Mouse (Mus musculus): ENCODE measurements around the gene Olfr457.
"Not testable (repeated sequence)": the region's sequence is repeated elsewhere in the genome, so short reads cannot be mapped to it uniquely, and the experiment has no call there.

Gene Olfr457

GRCm38 (mm10) chr6:42476235-42476634 lies at the start of gene Olfr457:
Gene Olfr457, minus strand, starts transcription at chr6:42476335.
- DNase-seq (ENCODE audit: low read depth): no peak

GRCm38 (mm10) chr6:42513461-42513860 lies 37.3 kb upstream of the Olfr457 start:
- DNase-seq (ENCODE audit: low read depth): peak; percentile 58

GRCm38 (mm10) chr6:42509311-42509710 lies 33.2 kb upstream of the Olfr457 start:
- peak; percentile 64 for DNase-seq (ENCODE audit: low read depth)

GRCm38 (mm10) chr6:42503478-42503877 lies 27.3 kb upstream of the Olfr457 start:
- peak; percentile 57 for DNase-seq (ENCODE audit: low read depth)

GRCm38 (mm10) chr6:42489731-42490130 lies 13.6 kb upstream of the Olfr457 start:
- peak; percentile 70 for DNase-seq (ENCODE audit: low read depth)

GRCm38 (mm10) chr6:42487114-42487513 lies 11.0 kb upstream of the Olfr457 start, which contains the start of gene Olfr456:
Gene Olfr456, minus strand, starts transcription at chr6:42487214.
- no peak for DNase-seq (ENCODE audit: low read depth)

GRCm38 (mm10) chr6:42484633-42485032 lies 8.5 kb upstream of the Olfr457 start:
- DNase-seq (ENCODE audit: low read depth): peak; percentile 32

- DNase-seq (ENCODE audit: low read depth): not testable (repeated sequence)
Observed at GRCm38 (mm10) chr6:42471298-42471697, 4.8 kb downstream of the Olfr457 start.

GRCm38 (mm10) chr6:42470542-42470941 lies 5.6 kb downstream of the Olfr457 start:
- DNase-seq (ENCODE audit: low read depth): peak; percentile 38

- no peak for DNase-seq (ENCODE audit: low read depth)
Observed at GRCm38 (mm10) chr6:42465096-42465495, 11.0 kb downstream of the Olfr457 start, which contains the start of gene Olfr458. Gene Olfr458, minus strand, starts transcription at chr6:42465196.

GRCm38 (mm10) chr6:42447381-42447780 lies 28.8 kb downstream of the Olfr457 start:
- no peak for DNase-seq (ENCODE audit: low read depth)

GRCm38 (mm10) chr6:42444491-42444890 lies 31.6 kb downstream of the Olfr457 start:
- peak; percentile 36 for DNase-seq (ENCODE audit: low read depth)

- no peak for DNase-seq (ENCODE audit: low read depth)
Observed at GRCm38 (mm10) chr6:42441395-42441794, 34.7 kb downstream of the Olfr457 start.

- DNase-seq (ENCODE audit: low read depth): no peak
Observed at GRCm38 (mm10) chr6:42435490-42435889, 40.6 kb downstream of the Olfr457 start.

GRCm38 (mm10) chr6:42434446-42434845 lies 41.7 kb downstream of the Olfr457 start, which contains the start of gene Tas2r126:
Gene Tas2r126, plus strand, starts transcription at chr6:42434535.
- peak; percentile 35 for DNase-seq (ENCODE audit: low read depth)

- DNase-seq (ENCODE audit: low read depth): peak; percentile 68
Observed at GRCm38 (mm10) chr6:42433554-42433953, 42.6 kb downstream of the Olfr457 start.

GRCm38 (mm10) chr6:42426337-42426736 lies 49.8 kb downstream of the Olfr457 start:
- DNase-seq (ENCODE audit: low read depth): no peak

- no peak for DNase-seq (ENCODE audit: low read depth)
Observed at GRCm38 (mm10) chr6:42424472-42424871, 51.7 kb downstream of the Olfr457 start.

GRCm38 (mm10) chr6:42421439-42421838 lies 54.7 kb downstream of the Olfr457 start:
- DNase-seq (ENCODE audit: low read depth): peak; percentile 55

- peak; percentile 87 for DNase-seq (ENCODE audit: low read depth)
Observed at GRCm38 (mm10) chr6:42419443-42419842, 56.7 kb downstream of the Olfr457 start.
